Mouse (Mus musculus) telencephalon, adult 2 months (tissue): ENCODE data around the gene Kdsr.
"Not testable (repeated sequence)": the region's sequence is repeated elsewhere in the genome, so short reads cannot be mapped to it uniquely, and the experiment has no call there.

Source experiments
- DNase-seq: peaks from one replicate; pipeline ENCODE4 v3.0.0-alpha.2; 2011; ENCODE audit warnings: low read depth, low spot score

The Kdsr gene

GRCm38 (mm10) chr1:106739810-106740209 is 19.7 kb downstream of the Kdsr start:
- DNase-seq, result no peak

DNA sequence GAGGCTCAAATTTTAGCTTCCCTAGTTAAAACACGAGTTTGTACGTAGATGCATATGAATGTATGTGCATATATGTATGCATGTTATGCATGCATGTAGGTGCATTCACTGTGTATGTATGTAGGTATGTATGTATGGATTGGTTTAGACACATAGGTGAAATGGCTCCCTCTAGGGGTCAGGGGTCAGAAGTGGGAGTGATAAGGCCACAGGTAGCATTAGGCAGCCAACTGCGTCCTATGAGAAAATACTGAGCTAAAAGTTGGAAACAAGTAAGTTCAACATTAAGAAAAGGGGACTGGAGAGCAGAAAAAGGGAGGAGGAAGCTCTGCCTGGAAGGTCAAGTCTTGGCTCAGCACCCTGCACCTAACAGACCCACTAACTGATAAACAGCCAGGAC is 21.4 kb downstream of the Kdsr start:
- DNase-seq, result no peak

- no peak for DNase-seq
Measured at GRCm38 (mm10) chr1:106736211-106736610, 23.3 kb downstream of the Kdsr start.

DNA sequence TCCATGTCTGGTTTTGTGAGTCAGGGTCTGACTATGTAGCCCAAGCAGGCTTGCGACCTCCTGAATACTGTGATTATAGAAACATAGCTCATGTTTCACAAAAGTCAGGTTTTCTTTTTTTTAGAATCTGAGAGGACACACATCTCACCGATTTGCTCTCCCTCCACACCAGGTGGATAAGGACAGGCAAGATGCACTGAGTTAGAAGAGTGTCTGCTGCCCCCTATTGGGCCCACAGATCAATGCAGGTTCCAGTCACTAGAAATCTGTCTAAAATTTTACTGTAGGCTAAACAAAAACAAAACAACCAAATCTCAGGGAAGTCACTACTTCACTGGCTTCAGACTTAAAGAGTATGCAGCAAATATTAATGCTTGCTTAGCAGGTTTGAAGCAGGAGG is 23.9 kb downstream of the Kdsr start:
- no peak for DNase-seq

DNA sequence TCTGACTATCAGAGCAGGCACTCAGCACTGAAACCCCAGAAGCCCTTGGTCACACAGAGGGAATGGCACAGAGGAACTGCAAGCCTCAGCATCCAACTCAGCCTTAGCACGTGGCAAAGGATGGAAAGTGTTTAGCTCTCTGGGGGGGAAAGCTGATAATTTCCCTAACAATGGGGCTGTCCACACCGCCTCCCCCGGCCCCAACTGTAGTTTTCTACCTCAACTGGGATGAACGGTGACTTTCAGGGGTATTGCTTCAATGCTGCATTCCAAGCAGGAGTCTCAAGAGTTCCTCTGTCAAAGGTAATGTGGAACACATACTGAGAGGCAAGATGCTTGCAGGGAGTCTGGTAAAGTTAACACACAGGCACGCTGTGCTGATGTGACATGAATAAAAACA is 37.5 kb downstream of the Kdsr start:
- no peak for DNase-seq

GRCm38 (mm10) chr1:106717736-106718135 is 41.8 kb downstream of the Kdsr start:
- not testable (repeated sequence) for DNase-seq

DNA sequence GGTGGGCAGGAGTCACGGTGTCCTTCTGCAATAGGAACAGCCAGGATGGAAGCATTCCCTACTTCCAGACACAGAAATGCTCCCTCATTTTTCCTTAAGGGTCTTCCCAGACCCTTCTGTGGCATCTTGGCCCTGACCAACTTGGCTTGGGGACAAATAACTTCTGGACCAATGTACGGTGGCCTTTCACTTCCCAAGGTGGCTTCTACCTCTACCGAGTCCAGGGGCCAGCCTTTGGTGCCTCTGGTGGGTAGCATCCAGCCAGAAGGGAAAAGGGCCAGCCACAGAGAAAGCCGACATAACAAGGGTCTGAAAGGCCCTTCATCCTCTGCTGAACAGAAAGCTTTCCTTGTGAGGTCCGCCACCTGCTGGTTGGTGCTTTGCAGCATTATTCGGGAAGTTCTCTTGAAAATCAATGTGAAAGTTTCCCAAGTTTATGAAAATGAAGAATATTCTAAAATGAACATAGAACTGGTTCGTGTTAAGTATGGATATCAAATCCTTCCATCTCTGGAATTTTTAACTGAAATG is 42.4 kb downstream of the Kdsr start:
- DNase-seq, result no peak

- no peak for DNase-seq
Measured at GRCm38 (mm10) chr1:106716141-106716540, 43.4 kb downstream of the Kdsr start.

GRCm38 (mm10) chr1:106715111-106716083 is 44.1 kb downstream of the Kdsr start:
- DNase-seq, result no peak

DNA sequence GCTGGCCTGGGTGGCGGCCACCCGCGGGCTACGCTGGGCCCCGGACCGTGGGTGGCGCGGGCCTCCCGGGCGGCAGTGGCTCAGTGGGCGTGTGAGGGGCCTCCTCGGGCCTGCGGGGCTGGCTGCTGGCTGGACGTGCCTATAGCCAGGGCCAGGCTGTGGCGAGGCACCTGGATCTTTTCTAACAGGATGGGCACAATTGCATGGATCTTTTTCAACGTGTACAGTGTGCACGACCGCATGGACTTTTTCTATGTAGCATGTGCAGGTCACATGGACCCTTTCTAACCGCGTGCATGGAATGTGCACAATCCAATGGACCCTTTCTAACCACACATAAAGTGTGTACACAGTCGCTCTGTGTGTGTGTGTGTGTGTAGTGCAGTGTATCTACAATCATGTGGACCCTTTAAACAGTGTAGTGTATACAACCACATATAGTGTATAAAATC is 45.0 kb downstream of the Kdsr start:
- no peak for DNase-seq

DNA sequence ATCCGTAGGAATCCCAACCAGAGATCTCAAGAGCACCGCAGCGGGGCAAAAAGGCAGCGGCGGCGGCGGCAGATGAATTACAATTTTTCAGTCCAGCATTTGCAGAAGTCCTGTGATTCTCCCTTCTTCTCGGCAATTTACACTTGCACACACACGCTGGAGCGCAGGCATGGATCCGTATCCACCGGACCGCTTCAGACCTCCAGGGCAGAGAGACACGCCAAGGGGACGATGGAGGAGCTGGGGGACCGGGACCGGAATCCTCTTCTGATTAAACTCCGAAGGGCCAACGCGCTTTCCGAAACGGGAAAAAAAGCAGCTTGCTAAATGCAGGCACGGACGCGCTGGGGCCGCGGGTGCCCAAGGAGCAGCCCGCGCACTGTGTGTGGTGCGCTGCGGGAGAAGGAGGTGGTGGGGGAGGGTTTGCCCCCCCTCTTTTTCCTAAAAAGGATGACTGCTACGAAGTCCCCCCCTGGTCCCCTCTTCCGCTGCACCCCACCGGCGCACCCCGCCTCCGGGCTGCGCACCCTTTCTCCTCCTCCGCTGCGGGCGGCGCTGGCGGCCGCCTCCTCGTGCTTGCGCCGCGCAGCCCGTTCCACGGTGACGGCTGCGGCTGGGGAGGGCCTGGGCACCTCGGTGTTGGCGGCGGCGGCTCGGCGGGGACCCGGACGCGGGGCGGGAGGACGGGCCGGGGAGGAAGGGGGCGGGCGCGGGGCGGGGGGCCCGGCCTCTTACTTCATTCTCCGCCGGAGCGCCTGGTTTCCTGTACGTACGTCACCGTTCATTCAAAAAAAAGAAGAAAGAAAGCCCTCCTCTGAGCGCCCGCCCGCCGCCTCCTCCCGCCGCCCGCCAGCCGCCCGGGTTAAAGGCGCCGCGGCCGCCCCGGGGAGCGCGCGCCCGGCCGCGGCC is 45.7 kb downstream of the Kdsr start, which contains the start of gene Bcl2:
Bcl2 (minus strand) TSS at position 654 of the 909 bp plus-strand sequence.
- no peak for DNase-seq

GRCm38 (mm10) chr1:106712330-106712729 is 47.2 kb downstream of the Kdsr start:
- DNase-seq, result no peak

- DNase-seq, result no peak
Measured at GRCm38 (mm10) chr1:106711356-106712125, 48.0 kb downstream of the Kdsr start.

- DNase-seq, result no peak
Measured at GRCm38 (mm10) chr1:106710202-106710601, 49.3 kb downstream of the Kdsr start.

DNA sequence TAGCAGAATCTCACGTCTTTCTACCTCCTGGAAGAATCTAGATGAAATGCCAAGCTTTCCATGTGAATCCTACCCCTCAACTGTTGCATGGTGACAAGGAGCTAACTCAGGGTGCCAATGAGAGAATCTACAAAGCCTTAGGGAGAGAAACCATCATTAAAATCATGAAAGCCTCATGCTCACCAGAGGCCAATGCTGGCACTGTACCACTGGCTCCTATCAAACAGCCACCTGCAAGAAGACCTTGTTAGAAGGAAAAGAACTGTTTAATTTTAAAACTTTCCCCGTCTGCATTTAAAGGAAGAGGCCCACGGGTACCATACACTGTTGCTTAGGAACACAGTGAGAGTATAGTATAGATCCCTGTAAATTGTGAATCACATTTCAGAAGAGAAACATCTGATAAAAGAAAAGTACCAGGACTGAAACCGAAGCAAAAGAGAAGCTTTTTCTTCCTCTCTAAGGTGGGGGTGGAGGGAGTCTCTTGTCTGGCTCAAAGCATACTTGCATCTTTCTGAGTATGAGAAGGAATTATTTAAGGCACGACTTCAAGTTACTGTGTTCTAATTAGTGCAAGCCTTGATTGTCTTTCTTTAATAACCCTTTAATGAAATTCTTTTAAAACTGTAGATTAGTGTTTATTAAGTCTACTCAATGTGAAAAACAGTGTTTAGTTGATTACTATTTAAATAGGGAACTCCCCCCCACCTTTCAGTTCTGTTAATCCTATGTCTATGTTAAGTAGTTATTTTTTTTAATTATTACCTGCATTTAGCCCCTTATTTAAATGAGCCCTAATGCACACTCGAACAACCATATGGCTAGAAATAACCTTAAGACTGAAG is 52.3 kb downstream of the Kdsr start:
- no peak for DNase-seq

GRCm38 (mm10) chr1:106703183-106703582 is 56.3 kb downstream of the Kdsr start:
- DNase-seq, result no peak

GRCm38 (mm10) chr1:106702471-106703175 is 56.9 kb downstream of the Kdsr start:
- no peak for DNase-seq

GRCm38 (mm10) chr1:106700520-106701114 is 58.9 kb downstream of the Kdsr start:
- DNase-seq, result no peak

DNA sequence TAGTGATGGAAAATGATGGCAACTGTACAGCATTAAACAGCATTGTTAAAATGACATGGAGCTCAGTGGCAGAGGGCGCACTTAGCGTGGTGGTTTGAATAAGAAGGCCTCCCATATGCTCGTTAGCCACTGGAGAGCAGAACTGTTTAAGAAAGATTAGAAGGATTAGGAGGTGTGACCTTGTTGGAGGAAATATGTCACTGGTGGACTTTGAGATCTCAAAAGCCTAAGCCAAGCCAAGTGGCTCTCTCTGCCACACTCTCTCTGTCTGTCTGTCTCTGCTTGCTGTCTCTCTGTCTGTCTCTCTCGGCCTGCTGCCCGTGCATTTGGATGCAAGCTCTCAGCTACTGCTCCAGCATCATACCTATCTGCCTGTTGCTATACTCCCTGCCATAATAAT is 63.1 kb downstream of the Kdsr start:
- DNase-seq, result no peak
